Mouse (Mus musculus): ENCODE results near the gene Olfr1358. TPM values are rescaled to one million over a fixed set of nuclear protein-coding genes. Genes with fewer than 3 reads are reported as not detected.
"Not testable (repeated sequence)": the region's sequence is repeated elsewhere in the genome, so short reads cannot be mapped to it uniquely, and the experiment has no call there.

The Olfr1358 gene
- not detected in 2 replicates for polyA plus RNA-seq (2012; rRNA removed)

DNA sequence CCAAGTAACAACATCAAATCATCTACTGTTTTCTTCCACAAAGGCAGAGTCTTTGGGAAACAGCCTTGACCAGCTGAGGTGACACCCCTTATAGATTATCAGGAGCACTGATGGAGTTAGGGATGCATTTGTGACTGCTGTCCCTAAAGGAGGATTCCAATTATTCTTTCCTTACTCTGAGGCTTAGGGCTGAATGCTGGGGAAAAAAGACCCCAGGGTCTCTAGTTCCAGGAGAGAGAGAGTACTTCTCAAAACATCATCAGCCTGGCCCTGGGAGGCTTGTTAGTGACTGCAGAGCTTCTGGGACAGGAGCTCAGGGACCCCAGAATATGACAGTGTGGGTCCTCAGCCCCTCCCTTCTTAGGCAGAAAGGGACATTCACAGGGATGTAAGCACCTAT is at the start of gene Olfr1358:
Olfr1358 (plus strand) TSS at position 301 of the 400 bp plus-strand sequence.
- no peak for TF ChIP-seq CTCF (IDR thresholded peaks at IDR 0.05; ENCODE audit: extremely low read depth, insufficient read depth, low read length)
- no peak for TF ChIP-seq POLR2A (IDR thresholded peaks at IDR 0.05; ENCODE audit: extremely low read depth, insufficient read depth, low read length)
- Histone ChIP-seq H3K4me3 (ENCODE audit: insufficient read depth, low read length) (no peak within 1 kb of the TSS), H3K27ac (ENCODE audit: insufficient read depth, low read length) (no peak within 1 kb of the TSS), H3K4me1 (ENCODE audit: control insufficient read depth, insufficient read depth, low read length) (no peaks in the 10 kb centered on the region)

DNA sequence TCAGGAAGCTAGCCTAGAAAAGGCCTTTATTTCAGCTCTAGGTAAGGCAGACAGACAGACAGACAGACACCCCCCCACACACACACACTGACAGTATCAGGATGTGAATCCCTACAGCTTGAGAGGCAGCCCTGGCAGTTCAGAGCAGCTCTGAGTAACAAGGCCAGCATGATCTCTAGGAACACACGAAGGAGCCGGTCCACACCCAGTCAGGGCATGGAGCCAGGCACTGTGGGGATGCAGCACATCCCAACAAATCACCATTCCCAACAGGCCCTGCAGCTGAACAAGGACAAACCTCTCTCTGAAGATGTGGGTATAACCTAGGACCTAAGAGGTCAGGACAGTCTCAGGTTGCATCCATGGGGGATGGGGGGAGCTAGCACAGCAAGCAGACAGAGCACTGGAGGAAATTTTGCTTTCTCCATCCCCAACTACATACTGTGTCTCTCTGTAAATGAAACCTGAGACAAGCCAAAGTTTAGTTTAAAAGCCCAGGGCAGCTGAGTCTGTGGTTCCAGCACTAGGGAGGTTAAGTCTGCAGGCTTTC is 49.4 kb upstream of the Olfr1358 start:
- TF ChIP-seq CTCF (IDR thresholded peaks at IDR 0.05; ENCODE audit: extremely low read depth, insufficient read depth, low read length) (no peak), POLR2A (IDR thresholded peaks at IDR 0.05; ENCODE audit: extremely low read depth, insufficient read depth, low read length) (no peak)
- H3K4me3 ChIP-seq (ENCODE audit: insufficient read depth, low read length) = no peak overlapping the region
- H3K27ac ChIP-seq (ENCODE audit: insufficient read depth, low read length) = no peak overlapping the region
- H3K4me1 ChIP-seq (ENCODE audit: control insufficient read depth, insufficient read depth, low read length) = peaks cover 5% of the 10 kb centered on the region

DNA sequence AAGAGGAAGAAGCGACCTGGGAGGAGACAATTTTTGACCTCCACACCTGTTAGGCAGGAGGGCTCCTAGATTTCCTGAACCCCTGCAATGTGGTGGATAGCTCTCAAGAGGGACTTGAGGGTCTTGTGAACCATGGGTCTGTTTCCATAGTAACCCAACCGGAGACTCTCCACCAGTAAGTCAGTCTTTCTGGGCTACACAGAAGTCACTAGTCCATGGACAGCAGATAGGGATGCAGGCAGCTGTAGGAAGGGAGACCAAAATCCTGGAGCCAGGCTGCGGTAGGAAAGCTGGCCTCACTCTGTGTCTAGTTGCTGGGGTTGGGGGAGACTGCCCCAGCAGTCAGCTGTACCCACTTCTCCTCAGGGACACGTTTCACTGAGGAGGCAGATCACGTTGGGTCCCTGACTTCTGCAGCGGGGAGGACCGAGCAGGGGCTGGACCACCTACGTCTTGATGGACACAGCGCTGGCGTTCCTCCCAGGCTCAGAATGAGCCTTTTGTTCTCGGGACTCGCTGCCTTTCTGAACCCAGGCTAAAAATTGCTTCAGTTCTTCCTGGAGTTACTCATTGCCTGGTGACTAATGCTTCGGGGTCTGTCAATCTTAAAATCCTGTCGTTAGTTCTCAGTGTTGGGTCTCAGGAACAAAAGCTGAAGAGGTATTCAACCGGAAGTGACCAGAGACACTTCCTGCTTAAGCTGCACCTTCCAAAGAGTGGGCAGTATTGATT is 46.5 kb upstream of the Olfr1358 start:
- H3K4me1 ChIP-seq (ENCODE audit: control insufficient read depth, insufficient read depth, low read length) = peaks cover 5% of the 10 kb centered on the region
- no peak overlapping the region for H3K4me3 ChIP-seq (ENCODE audit: insufficient read depth, low read length)
- peak overlapping the region; percentile 61 for H3K27ac ChIP-seq (ENCODE audit: insufficient read depth, low read length)
- TF ChIP-seq POLR2A (IDR thresholded peaks at IDR 0.05; ENCODE audit: extremely low read depth, insufficient read depth, low read length) = no peak
- TF ChIP-seq CTCF (IDR thresholded peaks at IDR 0.05; ENCODE audit: extremely low read depth, insufficient read depth, low read length) = no peak

DNA sequence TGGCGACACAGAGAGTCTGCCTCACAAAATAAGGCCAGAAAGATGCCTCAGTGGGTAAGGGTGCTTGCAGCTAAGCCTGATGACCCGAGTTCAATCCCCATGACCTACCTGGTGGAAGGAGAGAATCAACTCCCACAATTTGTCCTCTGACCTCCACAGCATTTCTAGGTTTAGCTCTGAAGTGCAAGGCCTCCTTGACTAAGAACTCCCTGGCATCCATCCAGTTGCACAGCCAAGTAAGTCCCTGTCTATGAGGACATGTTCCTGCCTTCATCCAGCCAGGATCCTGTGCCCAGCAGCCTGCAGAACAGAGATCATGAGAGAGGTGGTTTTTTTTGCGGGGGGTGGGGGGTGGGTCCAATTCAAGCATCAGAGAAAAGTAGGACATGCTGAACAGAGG is 45.2 kb upstream of the Olfr1358 start:
- Histone ChIP-seq H3K27ac (ENCODE audit: insufficient read depth, low read length) (no peak overlapping the region), H3K4me3 (ENCODE audit: insufficient read depth, low read length) (no peak overlapping the region), H3K4me1 (ENCODE audit: control insufficient read depth, insufficient read depth, low read length) (peaks cover 5% of the 10 kb centered on the region)
- no peak for TF ChIP-seq CTCF (IDR thresholded peaks at IDR 0.05; ENCODE audit: extremely low read depth, insufficient read depth, low read length)
- no peak for TF ChIP-seq POLR2A (IDR thresholded peaks at IDR 0.05; ENCODE audit: extremely low read depth, insufficient read depth, low read length)

DNA sequence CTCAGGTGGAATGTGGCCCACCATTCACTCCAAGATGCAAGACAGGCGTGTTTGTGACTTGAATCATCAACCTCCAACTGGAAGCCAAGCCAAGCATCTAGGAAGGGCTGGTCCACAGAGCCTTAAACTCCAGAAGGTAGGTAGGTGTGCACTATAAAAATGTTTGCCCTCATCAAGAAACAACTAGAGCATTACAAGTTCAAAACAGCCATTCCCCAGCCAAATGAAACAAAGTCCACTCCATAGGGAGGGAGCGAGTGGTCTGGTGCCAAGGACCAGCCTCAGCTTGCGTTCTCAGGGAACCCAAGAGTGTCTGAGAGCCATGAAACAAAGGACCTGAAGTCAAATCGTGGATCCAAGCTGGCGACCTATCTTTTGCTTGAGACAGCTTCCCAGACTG is 43.8 kb upstream of the Olfr1358 start:
- no peak overlapping the region for H3K4me3 ChIP-seq (ENCODE audit: insufficient read depth, low read length)
- peaks cover 5% of the 10 kb centered on the region for H3K4me1 ChIP-seq (ENCODE audit: control insufficient read depth, insufficient read depth, low read length)
- no peak overlapping the region for H3K27ac ChIP-seq (ENCODE audit: insufficient read depth, low read length)
- TF ChIP-seq CTCF (IDR thresholded peaks at IDR 0.05; ENCODE audit: extremely low read depth, insufficient read depth, low read length) (no peak), POLR2A (IDR thresholded peaks at IDR 0.05; ENCODE audit: extremely low read depth, insufficient read depth, low read length) (no peak)

DNA sequence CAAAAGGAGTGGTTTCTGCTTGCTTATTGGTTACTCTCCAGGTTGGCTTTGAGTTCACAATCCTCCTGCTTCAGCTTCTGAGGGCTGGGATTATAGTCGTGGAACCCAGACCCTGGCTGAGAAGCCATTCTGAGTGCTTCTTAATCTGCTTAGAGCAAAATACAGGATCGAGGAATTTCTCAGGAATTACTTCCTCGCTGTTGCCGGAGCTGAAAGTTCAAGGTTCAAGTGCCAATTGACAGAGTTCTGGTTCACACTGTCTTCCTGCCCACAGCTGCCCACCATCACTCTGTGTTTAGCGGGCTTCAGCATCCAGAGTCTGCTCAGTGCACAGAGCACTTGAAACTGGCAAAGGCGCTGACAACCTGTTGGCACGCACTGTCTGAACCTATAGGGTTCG is 42.5 kb upstream of the Olfr1358 start:
- no peak overlapping the region for H3K4me3 ChIP-seq (ENCODE audit: insufficient read depth, low read length)
- TF ChIP-seq POLR2A (IDR thresholded peaks at IDR 0.05; ENCODE audit: extremely low read depth, insufficient read depth, low read length) = no peak
- no peak for TF ChIP-seq CTCF (IDR thresholded peaks at IDR 0.05; ENCODE audit: extremely low read depth, insufficient read depth, low read length)
- H3K4me1 ChIP-seq (ENCODE audit: control insufficient read depth, insufficient read depth, low read length) = peaks cover 5% of the 10 kb centered on the region
- H3K27ac ChIP-seq (ENCODE audit: insufficient read depth, low read length) = no peak overlapping the region

DNA sequence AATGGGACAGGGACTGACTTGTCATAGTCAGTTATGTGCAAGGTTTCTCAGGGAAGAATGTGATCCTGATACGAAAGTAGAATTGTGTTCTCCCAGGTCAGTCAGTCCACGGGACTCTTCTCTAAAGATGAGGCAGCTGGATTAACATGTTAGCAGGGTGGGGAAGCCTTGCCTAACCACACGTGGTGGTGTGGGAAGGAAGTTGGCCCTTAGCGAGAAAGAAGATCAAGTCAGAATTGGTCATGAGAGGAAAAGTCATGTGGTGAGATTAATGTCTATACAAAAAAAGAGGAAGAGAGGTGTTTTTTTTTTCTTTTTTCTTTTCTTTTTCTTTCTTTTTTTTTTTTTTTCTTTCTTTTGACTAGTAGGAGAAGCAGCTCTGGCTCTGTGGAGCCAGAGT is 40.4 kb upstream of the Olfr1358 start:
- TF ChIP-seq CTCF (IDR thresholded peaks at IDR 0.05; ENCODE audit: extremely low read depth, insufficient read depth, low read length) = no peak
- TF ChIP-seq POLR2A (IDR thresholded peaks at IDR 0.05; ENCODE audit: extremely low read depth, insufficient read depth, low read length) = no peak

DNA sequence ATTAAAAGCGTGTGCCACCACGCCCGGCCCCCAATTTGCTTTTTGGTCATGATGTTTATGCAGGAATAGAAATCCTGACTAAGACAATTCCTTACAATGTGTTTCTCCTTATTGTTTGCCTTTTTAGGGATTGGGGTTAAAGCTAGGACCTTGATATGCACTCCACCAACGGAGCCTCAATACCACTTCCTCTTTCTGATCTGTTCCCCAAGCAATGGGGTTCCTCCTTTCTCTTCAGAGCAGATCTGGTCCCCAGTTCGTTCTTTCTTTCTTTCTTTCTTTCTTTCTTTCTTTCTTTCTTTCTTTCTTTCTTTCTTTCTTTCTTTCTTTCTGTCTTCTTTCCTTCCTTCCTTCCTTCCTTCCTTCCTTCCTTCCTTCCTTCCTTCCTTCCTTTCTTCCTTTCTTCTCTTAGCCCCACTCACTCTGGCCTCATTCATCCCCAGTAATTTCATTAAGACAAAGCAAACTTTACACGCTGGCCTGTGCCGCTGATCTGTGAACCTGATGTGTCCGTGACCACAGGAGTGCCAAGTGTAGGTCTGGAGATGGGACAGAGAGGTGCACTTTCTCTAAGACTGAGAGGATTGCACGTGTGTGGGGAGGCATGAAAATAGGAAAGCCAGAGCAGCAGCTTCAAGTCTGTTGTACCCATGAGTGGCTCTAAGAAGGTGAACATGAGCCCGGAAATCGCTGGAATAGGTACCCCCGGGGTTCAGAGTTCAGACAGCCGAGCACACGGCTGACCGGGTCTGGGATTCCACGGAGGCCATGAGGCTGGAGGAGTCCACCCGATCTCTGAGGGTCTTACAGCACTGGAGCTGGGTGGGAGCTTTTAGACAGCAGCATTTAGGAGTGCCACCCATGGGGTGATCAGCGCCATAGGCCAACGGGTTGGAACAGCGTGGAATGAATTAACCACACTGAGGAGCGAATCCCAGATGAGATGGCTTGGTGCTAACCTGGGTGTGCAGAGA is 36.0 kb upstream of the Olfr1358 start:
- H3K27ac ChIP-seq (ENCODE audit: insufficient read depth, low read length) = no peak overlapping the region
- H3K4me1 ChIP-seq (ENCODE audit: control insufficient read depth, insufficient read depth, low read length) = no peaks in the 10 kb centered on the region
- TF ChIP-seq CTCF (IDR thresholded peaks at IDR 0.05; ENCODE audit: extremely low read depth, insufficient read depth, low read length) (no peak), POLR2A (IDR thresholded peaks at IDR 0.05; ENCODE audit: extremely low read depth, insufficient read depth, low read length) (no peak)
- peak overlapping the region; percentile 40 for H3K4me3 ChIP-seq (ENCODE audit: insufficient read depth, low read length)

More for the DNA sequence above, 40.4 kb upstream of the Olfr1358 start:
- Histone ChIP-seq H3K4me3 (ENCODE audit: insufficient read depth, low read length) (no peak overlapping the region), H3K4me1 (ENCODE audit: control insufficient read depth, insufficient read depth, low read length) (peaks cover 2% of the 10 kb centered on the region), H3K27ac (ENCODE audit: insufficient read depth, low read length) (no peak overlapping the region)

DNA sequence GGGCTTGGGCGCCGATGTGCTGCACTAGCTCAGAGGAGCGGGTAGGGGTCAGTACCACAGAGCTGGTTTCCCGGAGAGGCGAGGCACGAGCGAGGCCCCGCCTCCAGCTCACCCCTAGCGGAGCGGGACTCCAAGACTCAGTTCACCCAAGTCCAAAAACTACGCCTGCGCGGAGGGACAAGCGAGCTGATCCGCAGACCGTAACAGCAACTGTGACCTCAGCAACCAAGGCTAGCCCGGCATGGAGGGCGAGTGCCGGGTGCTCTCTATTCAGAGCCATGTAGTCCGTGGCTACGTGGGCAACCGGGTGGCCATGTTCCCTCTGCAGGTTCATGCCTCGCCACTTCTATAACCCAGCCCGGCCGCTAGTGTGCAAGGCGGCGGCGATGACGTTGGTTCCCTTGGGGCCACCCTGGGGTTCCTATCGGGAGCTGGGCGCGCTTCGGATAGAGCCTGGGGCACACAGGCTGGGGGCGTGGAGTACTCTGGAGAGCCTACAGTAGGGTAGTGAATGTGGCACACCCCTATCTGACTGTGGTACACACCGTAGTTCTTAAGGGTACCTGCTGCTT is 35.2 kb upstream of the Olfr1358 start:
- H3K4me1 ChIP-seq (ENCODE audit: control insufficient read depth, insufficient read depth, low read length) = no peaks in the 10 kb centered on the region
- TF ChIP-seq POLR2A (IDR thresholded peaks at IDR 0.05; ENCODE audit: extremely low read depth, insufficient read depth, low read length) (0 out of 2 replicates have a peak, but pooled peaks have one; percentile 22), CTCF (IDR thresholded peaks at IDR 0.05; ENCODE audit: extremely low read depth, insufficient read depth, low read length) (no peak)
- H3K4me3 ChIP-seq (ENCODE audit: insufficient read depth, low read length) = peak overlapping the region; percentile 40
- H3K27ac ChIP-seq (ENCODE audit: insufficient read depth, low read length) = no peak overlapping the region

DNA sequence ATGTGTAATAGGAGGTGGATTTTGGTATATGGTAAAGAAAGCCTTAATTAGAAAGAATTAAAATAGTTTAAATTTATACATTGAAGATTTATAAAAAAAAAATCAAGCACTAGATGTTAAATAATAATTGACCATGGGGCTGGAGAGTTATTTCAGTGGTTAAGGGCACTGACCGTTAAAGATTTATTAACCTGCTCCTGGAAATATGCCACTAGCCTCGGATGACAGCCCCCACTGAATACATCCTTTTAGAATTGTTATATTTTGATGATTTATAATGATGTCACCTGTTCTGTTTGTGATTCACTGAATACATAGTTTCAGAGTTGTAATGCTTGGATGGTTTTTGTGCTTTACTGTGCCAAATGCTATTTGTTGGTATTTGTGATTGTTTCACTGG is 31.9 kb upstream of the Olfr1358 start:
- H3K27ac ChIP-seq (ENCODE audit: insufficient read depth, low read length); H3K4me1 ChIP-seq (ENCODE audit: control insufficient read depth, insufficient read depth, low read length); H3K4me3 ChIP-seq (ENCODE audit: insufficient read depth, low read length): not testable (repeated sequence)

Data from cortical plate, adult 2 months (tissue).